Mouse (Mus musculus): ENCODE measurements at regions not wholly inside any gene's neighbourhood (a gene's known extent, or its start where the extent isn't known, plus 50 kb on each side); places are given as distances from the start of the nearest gene placed in this dataset.

- DNase-seq (ENCODE audit: low read depth): no peak
These were observed 83.2 kb upstream of the Zfp648 start for GRCm38 (mm10) chr1:154117688-154118373.

- DNase-seq (ENCODE audit: low read depth): peak; percentile 52
These were observed 82.5 kb upstream of the Zfp648 start for GRCm38 (mm10) chr1:154118374-154119004.

- DNase-seq (ENCODE audit: low read depth): no peak
These were observed 81.4 kb upstream of the Zfp648 start for GRCm38 (mm10) chr1:154119611-154120010.

DNA sequence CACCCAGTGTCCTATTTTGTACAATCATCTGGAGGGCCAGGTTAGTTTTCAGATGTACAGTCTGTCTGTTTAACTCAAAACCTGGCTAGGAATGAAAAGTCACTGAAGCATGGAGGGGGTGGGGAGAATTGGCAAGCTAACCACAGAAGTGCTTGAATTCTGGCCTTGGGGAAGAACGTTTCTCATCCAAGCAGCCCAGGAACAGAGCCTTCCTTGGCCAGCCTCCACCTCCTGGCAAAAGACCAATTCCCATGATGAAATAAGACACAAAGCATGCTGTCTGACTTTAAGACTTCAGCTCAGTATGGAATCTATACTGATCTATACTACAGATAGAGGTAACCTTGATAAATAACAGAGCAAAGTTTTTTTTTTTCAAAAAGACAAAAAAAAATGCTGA is 80.3 kb upstream of the Zfp648 start:
- peak; percentile 44 for DNase-seq (ENCODE audit: low read depth)

DNA sequence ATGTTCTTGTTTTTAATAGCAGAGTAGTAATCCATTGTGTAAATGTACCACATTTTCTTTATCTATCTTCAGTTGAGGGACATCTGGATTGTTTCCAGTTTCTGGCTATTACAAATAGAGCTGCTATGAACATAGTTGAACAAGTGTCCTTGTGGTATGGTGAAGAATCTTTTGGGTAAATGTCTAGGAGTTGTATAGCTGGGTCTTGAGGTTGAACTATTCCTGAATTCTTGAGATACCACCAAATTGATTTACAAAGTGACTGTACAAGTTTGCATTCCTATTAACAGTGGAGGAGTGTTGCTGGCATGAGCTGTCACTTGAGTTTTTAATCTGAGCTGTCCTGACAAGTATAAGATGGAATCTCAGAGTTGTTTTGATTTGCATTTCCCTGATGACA is 76.0 kb upstream of the Zfp648 start:
- DNase-seq (ENCODE audit: low read depth): no peak

GRCm38 (mm10) chr1:154126487-154126886 is 74.5 kb upstream of the Zfp648 start:
- no peak for DNase-seq (ENCODE audit: low read depth)

GRCm38 (mm10) chr1:154139488-154139887 is 61.5 kb upstream of the Zfp648 start:
- DNase-seq (ENCODE audit: low read depth): no peak

DNA sequence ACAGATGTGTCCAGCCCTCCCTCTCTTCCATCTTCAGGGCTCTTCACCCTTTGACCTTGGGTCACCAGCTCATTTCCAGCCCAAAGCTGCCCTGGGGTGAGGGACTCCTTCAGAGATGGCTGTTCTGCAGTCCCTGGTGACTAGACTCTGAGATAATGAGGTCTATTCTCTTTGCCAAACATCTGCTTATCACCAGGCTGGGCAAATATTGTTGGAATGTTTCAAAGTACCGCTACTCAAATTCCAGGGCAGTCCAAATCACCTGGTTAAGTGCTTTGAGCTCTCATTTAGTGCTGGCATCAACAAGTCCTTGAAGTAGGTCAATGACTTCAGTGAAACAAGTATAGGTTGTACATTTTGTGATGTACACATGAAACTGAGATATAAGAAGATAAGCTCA is 57.3 kb upstream of the Zfp648 start:
- no peak for DNase-seq (ENCODE audit: low read depth)

DNA sequence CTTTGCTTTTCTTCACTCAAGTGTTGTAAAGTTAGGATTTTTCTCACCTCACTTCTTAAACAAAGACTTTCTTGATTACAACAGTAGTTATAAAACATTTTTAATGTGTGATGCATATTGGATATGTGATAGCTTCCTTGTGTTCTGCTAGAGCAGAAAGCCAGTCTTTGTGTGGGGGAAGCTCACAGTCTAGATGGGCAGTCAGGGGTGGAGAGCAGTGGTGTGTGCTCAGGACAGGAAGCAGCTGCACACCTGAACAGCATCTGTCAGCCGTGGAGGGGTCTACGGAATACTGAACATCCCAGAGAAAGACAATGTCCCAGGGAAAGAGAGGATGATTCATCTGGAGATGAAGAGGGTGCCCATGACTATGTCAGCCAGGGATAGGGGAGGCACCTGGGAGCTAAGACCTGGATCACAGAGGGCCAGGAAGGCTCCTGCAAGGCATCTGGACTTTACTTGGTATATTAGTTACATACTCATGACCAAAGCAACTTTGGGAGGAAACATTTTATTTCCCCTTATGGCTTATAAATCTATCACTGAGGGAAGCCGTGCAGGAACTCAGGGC is 53.9 kb upstream of the Zfp648 start:
- DNase-seq (ENCODE audit: low read depth): no peak

GRCm38 (mm10) chr1:154148948-154149347 is 52.0 kb upstream of the Zfp648 start:
- DNase-seq (ENCODE audit: low read depth): no peak

- DNase-seq (ENCODE audit: low read depth): no peak
These were observed 51.4 kb upstream of the Zfp648 start for GRCm38 (mm10) chr1:154149431-154150143.

GRCm38 (mm10) chr1:154150167-154150851 is 50.7 kb upstream of the Zfp648 start:
- peak; percentile 77 for DNase-seq (ENCODE audit: low read depth)

Measured in NIH3T3 (cell line).